Mouse (Mus musculus) bone marrow macrophage, adult 2 months (primary cell): ENCODE measurements around the gene Cpeb2.

Source experiments
- CTCF ChIP-seq: IDR thresholded peaks from 2 replicates; pipeline ENCODE4 v1.5.1; 2012; ENCODE audit warnings: low read depth, mild to moderate bottlenecking, low read length, moderate library complexity
- POLR2A ChIP-seq: IDR thresholded peaks from 2 replicates; pipeline ENCODE4 v1.6.1; 2012; ENCODE audit warnings: mild to moderate bottlenecking, low read depth, low read length, borderline replicate concordance

GRCm38 (mm10) chr5:43298975-43299374, 66.0 kb downstream of the Cpeb2 start:
- no peak for TF ChIP-seq CTCF
- no peak for TF ChIP-seq POLR2A
